Mouse (Mus musculus) regulatory T cell (primary cell): Measurements from ENCODE around the gene Gm21970.
"Not testable (repeated sequence)": the region's sequence is repeated elsewhere in the genome, so short reads cannot be mapped to it uniquely, and the experiment has no call there.

ENCODE experiments used
- in situ Hi-C: fragments of 300-600 bp; cut with MboI, MseI; formaldehyde crosslinking; loops from one replicate; pipeline ENCODE4 v1.15.1; 2025; ENCODE audit warnings: high pct_unique_total_duplicates

Gm21970 gene

GRCm38 (mm10) chr16:91433329-91433933, 41.9 kb downstream of the Gm21970 start:
- in situ Hi-C loops: no loop called here

- in situ Hi-C loops: no loop called here
These were observed 42.6 kb downstream of the Gm21970 start for GRCm38 (mm10) chr16:91434119-91434518.

GRCm38 (mm10) chr16:91438081-91438480, 46.6 kb downstream of the Gm21970 start:
- in situ Hi-C loops: no loop called here

- in situ Hi-C loops: not testable (repeated sequence)
These were observed 47.1 kb downstream of the Gm21970 start for GRCm38 (mm10) chr16:91438599-91438998.

GRCm38 (mm10) chr16:91441366-91441765, 49.8 kb downstream of the Gm21970 start:
- in situ Hi-C loops: loop anchor here (5.0 kb wide), 1 partner anchor 34 kb away; the partner anchor contains the start of gene Il10rb

GRCm38 (mm10) chr16:91441811-91442240, 50.3 kb downstream of the Gm21970 start:
- in situ Hi-C loops: loop anchor here (5.0 kb wide), 1 partner anchor 35 kb away; the partner anchor contains the start of gene Il10rb

GRCm38 (mm10) chr16:91442446-91442845, 50.9 kb downstream of the Gm21970 start:
- in situ Hi-C loops: loop anchor here (5.0 kb wide), 1 partner anchor 35 kb away; the partner anchor contains the start of gene Il10rb

GRCm38 (mm10) chr16:91443211-91443611, 51.7 kb downstream of the Gm21970 start:
- in situ Hi-C loops: loop anchor here (5.0 kb wide), 1 partner anchor 36 kb away; the partner anchor contains the start of gene Il10rb

- in situ Hi-C loops: loop anchor here (5.0 kb wide), 1 partner anchor 38 kb away; the partner anchor contains the start of gene Il10rb
These were observed 53.3 kb downstream of the Gm21970 start for GRCm38 (mm10) chr16:91444847-91445246.

- in situ Hi-C loops: no loop called here
These were observed 54.0 kb downstream of the Gm21970 start for GRCm38 (mm10) chr16:91445566-91445965.

- in situ Hi-C loops: no loop called here
These were observed 55.4 kb downstream of the Gm21970 start for GRCm38 (mm10) chr16:91446778-91447511.

- in situ Hi-C loops: no loop called here
These were observed 56.0 kb downstream of the Gm21970 start for GRCm38 (mm10) chr16:91447512-91447900.

- in situ Hi-C loops: no loop called here
These were observed 56.6 kb downstream of the Gm21970 start for GRCm38 (mm10) chr16:91448088-91448487.

GRCm38 (mm10) chr16:91448895-91449294, 57.4 kb downstream of the Gm21970 start:
- in situ Hi-C loops: no loop called here

- in situ Hi-C loops: no loop called here
These were observed 58.9 kb downstream of the Gm21970 start for GRCm38 (mm10) chr16:91450137-91451064.

- in situ Hi-C loops: no loop called here
These were observed 60.4 kb downstream of the Gm21970 start for GRCm38 (mm10) chr16:91451949-91452348.

- in situ Hi-C loops: no loop called here
These were observed 60.9 kb downstream of the Gm21970 start for GRCm38 (mm10) chr16:91452363-91452896.

- in situ Hi-C loops: no loop called here
These were observed 64.3 kb downstream of the Gm21970 start for GRCm38 (mm10) chr16:91455868-91456267.

- in situ Hi-C loops: no loop called here
These were observed 66.8 kb downstream of the Gm21970 start for GRCm38 (mm10) chr16:91458301-91458746.

- in situ Hi-C loops: no loop called here
These were observed 67.5 kb downstream of the Gm21970 start for GRCm38 (mm10) chr16:91458976-91459375.

GRCm38 (mm10) chr16:91459396-91459795, 67.9 kb downstream of the Gm21970 start:
- in situ Hi-C loops: no loop called here
